Mouse (Mus musculus): ENCODE measurements at regions not wholly inside any gene's neighbourhood (a gene's known extent, or its start where the extent isn't known, plus 50 kb on each side); places are given as distances from the start of the nearest gene placed in this dataset.

- TF ChIP-seq POLR2A (IDR thresholded peaks at IDR 0.05; ENCODE audit: borderline replicate concordance, extremely low read depth, low read depth, low read length) (no peak), CTCF (IDR thresholded peaks at IDR 0.05; ENCODE audit: insufficient read depth, low read length) (no peak)
Measured at GRCm38 (mm10) chr17:45266776-45267175, 166.8 kb downstream of the Cdc5l start.
